Mouse (Mus musculus) activated CD4-positive, CD25-positive, alpha-beta regulatory T cell, adult 4 months (primary cell): ENCODE measurements around the gene Zfyve28. TPM values are rescaled to one million over a fixed set of nuclear protein-coding genes. Genes with fewer than 3 reads are reported as not detected.

ENCODE experiments used
- ATAC-seq: one replicate; pipeline ENCODE4 v1.8.0; 2017
- polyA plus RNA-seq, 2 experiments: library from polyadenylated mRNA; unstranded; fragments of 100-300 nt; shearing (Covaris generic); gene quantifications; one replicate each; pipeline ENCODE4 v1.2.1; 2017

Zfyve28 gene
- polyA plus RNA-seq, 2 experiments from 2014 or later: 3.4 TPM

DNA sequence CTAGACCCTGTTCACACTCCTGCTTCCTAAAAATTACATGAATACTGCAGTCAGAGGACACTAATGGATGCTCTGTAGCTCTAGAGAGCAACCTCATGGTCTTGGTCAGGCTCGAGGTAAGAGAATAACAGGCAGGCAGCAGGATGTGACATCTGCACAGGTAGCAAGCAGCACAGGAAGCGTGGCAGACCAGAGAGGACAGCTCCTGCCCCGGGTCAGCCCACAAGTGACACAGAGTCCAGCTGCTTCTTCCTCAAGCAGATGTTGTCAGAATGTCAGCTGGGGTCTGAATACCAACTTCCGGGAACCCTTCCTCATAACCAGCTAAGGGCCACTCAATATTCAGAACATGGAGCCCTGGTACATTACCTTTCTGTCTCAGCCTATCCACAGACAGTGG lies 39.1 kb downstream of the Zfyve28 start:
- ATAC-seq: peak; percentile 32

- no peak for ATAC-seq
These were observed 41.8 kb downstream of the Zfyve28 start for GRCm38 (mm10) chr5:34246443-34246842.

- no peak for ATAC-seq
These were observed 45.2 kb downstream of the Zfyve28 start for GRCm38 (mm10) chr5:34243062-34243461.

GRCm38 (mm10) chr5:34242224-34242963 lies 45.9 kb downstream of the Zfyve28 start:
- ATAC-seq: no peak

- no peak for ATAC-seq
These were observed 49.8 kb downstream of the Zfyve28 start for GRCm38 (mm10) chr5:34238444-34238843.

- peak; percentile 74 for ATAC-seq
These were observed 52.3 kb downstream of the Zfyve28 start for GRCm38 (mm10) chr5:34235898-34236420.

GRCm38 (mm10) chr5:34235056-34235455 lies 53.2 kb downstream of the Zfyve28 start:
- no peak for ATAC-seq

DNA sequence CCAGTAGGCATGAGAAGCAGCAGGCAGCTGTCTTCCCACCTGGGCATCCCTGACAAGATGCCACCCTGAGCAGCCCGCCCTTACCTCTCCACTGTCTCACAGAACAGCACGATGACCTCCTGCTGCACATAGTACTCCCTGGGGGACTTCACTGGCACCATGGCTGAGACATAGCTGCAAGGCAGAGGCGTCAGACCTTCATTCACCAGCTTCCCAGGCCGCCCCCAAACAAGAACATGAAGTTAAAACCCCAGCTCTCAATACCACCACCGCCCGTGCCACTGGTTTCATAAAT lies 55.1 kb downstream of the Zfyve28 start:
- no peak for ATAC-seq

GRCm38 (mm10) chr5:34232481-34233220 lies 55.6 kb downstream of the Zfyve28 start:
- no peak for ATAC-seq

GRCm38 (mm10) chr5:34231901-34232300 lies 56.3 kb downstream of the Zfyve28 start:
- ATAC-seq: no peak

DNA sequence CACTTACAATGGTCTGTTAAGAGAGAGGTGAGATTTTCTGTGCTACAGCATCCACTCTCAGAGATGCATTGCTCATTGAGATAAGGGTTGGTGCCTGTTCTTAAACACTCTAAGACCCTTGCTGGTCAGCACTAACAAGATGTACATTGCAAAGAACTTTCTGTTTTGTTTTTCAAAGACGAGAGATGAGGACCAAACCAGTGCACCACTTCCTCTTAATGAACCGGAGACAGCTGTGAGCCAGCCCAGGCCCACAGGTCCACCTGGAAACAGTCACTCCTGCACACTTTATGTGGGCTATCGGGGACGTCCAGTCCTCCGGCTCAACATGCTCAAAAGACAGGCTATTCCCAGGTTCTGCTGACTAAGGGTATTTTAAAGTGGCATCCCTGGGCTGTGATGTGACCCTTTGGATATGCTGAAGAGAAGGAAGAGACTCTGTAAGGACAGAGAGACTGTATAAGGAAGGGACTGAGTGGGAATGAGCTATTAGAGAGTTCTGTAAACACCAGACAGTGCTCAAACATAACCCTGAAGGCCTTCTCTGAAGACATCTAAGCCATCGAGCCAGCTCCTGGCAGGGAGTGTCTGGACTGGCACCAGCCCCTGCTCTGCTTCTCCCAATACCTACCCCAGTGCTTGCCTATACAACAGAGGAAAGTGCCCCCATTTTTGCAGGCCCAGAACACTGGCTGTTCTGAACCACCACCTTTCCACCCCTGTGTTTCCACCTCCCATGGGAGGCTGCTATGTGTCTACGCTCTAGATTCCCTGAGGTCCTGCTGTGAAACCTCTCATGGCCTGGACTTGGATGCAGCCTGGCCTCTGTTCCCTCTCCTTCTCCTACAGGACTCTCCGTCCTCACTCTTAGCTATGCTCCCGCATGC lies 57.4 kb downstream of the Zfyve28 start:
- ATAC-seq: peak; percentile 68

GRCm38 (mm10) chr5:34229503-34229902 lies 58.7 kb downstream of the Zfyve28 start:
- no peak for ATAC-seq

GRCm38 (mm10) chr5:34225516-34225915 lies 62.7 kb downstream of the Zfyve28 start:
- no peak for ATAC-seq

DNA sequence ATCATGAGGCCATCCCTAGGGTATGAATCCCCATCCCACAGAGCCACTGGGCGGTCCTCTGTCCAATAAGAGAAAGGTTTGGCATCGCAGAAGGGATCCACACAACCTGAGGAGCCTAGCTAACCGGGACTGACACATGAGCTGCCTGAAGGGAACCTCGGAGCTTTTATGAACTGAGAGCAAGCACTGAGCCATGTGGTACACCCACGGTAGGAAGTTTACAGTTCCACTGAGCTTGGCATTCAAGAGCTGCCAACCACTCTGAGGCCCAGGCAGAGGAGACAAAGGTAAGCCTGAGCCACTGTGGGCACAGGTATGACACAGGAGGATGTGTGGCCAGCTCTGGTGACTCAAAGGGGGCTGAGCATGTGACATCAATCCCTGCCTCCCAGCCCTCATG lies 63.7 kb downstream of the Zfyve28 start:
- ATAC-seq: peak; percentile 19

GRCm38 (mm10) chr5:34220001-34220400 lies 68.2 kb downstream of the Zfyve28 start:
- ATAC-seq: no peak

DNA sequence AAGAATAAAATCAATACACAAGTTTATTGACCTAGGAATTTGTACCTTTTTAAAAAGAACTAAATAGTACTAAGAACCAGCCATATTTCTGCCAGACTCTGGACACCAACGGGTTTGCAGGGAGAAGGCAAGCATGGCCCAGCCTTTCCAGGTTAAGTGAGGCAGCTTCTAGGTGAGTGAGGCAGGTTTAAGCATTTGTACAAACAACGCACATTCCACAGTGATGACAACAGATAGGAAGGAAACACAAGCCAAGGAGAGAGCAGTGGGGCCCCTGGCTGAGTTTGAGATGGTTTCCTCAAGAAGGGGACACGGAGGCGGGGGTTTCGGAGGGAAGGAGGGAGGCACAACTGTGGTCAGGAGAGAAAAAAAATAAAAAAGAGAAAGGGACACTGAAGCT lies 69.6 kb downstream of the Zfyve28 start:
- ATAC-seq: no peak

DNA sequence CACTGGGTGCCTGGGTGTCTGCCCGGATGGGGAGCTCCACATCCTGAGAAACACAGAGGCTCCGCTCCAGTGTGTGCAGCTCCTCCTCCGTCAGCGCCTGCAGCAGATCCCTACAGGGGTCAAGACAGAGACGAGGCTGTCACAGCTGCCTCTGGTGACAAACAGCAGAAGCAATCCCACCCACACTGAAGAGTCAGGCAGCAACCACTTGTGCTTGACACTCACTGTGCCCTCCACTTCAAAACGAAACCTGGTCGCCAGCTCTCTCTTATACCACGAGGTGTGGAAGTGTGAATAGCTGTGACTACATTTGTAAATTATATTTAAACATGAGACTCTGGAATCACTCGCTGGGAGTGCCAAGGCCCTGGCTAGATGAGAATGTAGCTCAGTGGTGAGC lies 70.5 kb downstream of the Zfyve28 start:
- no peak for ATAC-seq

GRCm38 (mm10) chr5:34216025-34216424 lies 72.2 kb downstream of the Zfyve28 start:
- no peak for ATAC-seq

GRCm38 (mm10) chr5:34213659-34214058 lies 74.6 kb downstream of the Zfyve28 start:
- no peak for ATAC-seq

DNA sequence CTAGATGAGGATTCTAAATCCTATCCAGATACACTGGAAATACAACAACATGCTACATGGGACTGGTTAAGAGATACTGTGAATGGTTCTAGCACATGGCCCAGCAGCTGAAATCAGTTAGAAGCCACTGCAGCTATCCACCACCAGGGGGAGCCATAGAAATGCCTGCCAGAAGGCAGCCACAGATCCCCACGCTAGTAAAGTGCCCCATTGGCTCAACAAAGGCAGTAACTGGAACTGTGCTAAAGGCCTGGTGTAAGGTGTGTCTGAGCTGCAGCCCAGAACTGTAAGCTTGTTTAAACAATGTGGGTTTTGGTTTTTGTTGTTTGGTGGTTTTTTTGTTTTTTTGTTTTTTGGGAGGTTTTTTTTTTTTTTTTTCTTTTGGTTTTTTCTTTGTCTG lies 78.0 kb downstream of the Zfyve28 start:
- ATAC-seq: peak; percentile 82

DNA sequence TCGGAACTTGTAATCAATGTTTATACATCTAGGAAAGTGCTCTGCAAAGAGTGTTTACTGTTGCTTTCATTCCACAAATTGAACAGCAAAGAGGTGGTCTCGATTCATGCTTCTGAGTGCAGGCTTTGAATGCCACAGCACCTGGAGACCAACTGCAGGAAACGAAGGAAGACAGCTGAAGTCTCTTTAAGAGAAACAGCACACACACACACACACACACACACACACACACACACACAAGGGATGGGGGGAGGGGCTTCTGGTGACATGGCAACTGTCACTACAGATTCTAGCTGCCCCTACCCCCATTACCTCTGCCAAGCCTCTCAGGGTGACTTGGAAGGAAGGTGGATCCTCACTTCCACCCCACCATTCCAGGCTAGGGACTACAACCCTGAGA lies 80.7 kb downstream of the Zfyve28 start:
- ATAC-seq: peak; percentile 15

DNA sequence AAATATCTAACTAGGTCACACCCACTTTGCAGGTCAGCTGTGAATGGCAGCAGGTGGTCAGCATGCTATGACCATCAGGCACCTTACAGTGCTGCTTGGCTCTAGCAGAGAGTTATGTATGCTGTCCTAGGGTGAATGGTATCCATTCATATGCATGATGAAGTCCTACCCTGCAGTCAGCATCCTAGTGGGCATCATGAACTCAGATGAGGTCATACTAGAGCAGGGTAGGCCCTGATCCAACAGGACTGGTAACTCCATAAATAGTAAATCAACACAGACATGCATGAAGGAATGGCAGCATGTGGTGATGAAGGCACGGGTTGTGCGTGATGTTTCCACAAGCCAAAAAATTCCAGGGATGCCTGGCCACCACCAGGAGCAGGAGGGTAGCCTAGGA lies 82.5 kb downstream of the Zfyve28 start:
- no peak for ATAC-seq

DNA sequence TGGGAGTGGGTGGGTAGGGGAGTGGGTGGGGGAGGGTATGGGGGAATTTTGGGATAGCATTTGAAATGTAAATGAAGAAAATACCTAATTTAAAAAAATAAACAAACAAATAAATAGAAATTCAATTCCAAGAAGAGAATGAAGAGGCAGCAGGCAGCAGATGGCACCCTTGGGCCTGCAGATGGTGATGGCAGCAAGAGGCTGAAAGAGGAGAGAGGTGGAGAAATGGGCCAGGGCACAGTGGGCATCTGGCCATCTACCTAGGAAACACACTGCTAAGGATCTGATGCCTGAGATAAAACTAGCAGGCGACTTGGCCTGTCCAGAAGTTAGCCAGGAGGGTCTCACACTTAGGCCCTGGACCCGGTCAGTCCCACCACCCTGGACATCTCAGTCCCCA lies 83.3 kb downstream of the Zfyve28 start:
- no peak for ATAC-seq
